Mouse (Mus musculus) limb, embryonic 11.5 days (tissue): ENCODE measurements at regions not wholly inside any gene's neighbourhood (a gene's known extent, or its start where the extent isn't known, plus 50 kb on each side); places are given as distances from the start of the nearest gene placed in this dataset.

Source experiments
- ATAC-seq: fragments of 200-750 bp; cut with Nextera tagmentation; 2 replicates; pipeline ENCODE4 v1.8.0; 2017; ENCODE audit warnings: low read depth; ENCODE audit not compliant: insufficient number of reproducible peaks, low FRiP score, low TSS enrichment
- DNase-seq: peaks from one replicate; pipeline ENCODE4 v3.0.0-alpha.2; 2015; ENCODE audit warnings: low spot score
- H3K27ac ChIP-seq: fragments of 300-500 bp; sonication (generic); replicated peaks from 2 replicates; pipeline ENCODE4 v1.5.1; 2014; ENCODE audit warnings: low read depth, mild to moderate bottlenecking, low read length
- H3K27me3 ChIP-seq: fragments of 300-500 bp; sonication (generic); 2 replicates; pipeline ENCODE4 v1.6.1; 2014; ENCODE audit warnings: mild to moderate bottlenecking, low read length, mixed read lengths; ENCODE audit not compliant: control insufficient read depth, insufficient read depth
- H3K36me3 ChIP-seq: fragments of 300-500 bp; sonication (generic); 2 replicates; pipeline ENCODE4 v1.6.1; 2014; ENCODE audit warnings: mild to moderate bottlenecking, low read length, moderate library complexity, mixed read lengths; ENCODE audit not compliant: control insufficient read depth, insufficient read depth
- H3K4me1 ChIP-seq: fragments of 300-500 bp; sonication (generic); 2 replicates; pipeline ENCODE4 v1.6.1; 2014; ENCODE audit warnings: low read length, mixed read lengths; ENCODE audit not compliant: control insufficient read depth, insufficient read depth
- H3K4me2 ChIP-seq: fragments of 300-500 bp; sonication (generic); 2 replicates; pipeline ENCODE4 v1.6.1; 2014; ENCODE audit warnings: low read depth, mild to moderate bottlenecking, moderate library complexity; ENCODE audit not compliant: severe bottlenecking
- H3K4me3 ChIP-seq: fragments of 300-500 bp; sonication (generic); 2 replicates; pipeline ENCODE4 v1.5.1; 2014; ENCODE audit warnings: low read depth, low read length
- H3K9ac ChIP-seq: fragments of 300-500 bp; sonication (generic); 2 replicates; pipeline ENCODE4 v1.6.1; 2014; ENCODE audit warnings: mild to moderate bottlenecking, low read length
- H3K9me3 ChIP-seq: fragments of 300-500 bp; sonication (generic); 2 replicates; pipeline ENCODE4 v1.6.1; 2016; ENCODE audit warnings: low read length; ENCODE audit not compliant: control insufficient read depth
- WGBS: fragments of 180-500 bp; shearing (Covaris S2); extraction: QIAGEN DNeasy Blood & Tissue Kit; methylation state at CpG from one replicate; pipeline ENCODE4 v1.1.7; 2014; 5-methylcytosine and 5-hydroxymethylcytosine counted together

GRCm38 (mm10) chr2:75758277-75758676 lies 53.8 kb upstream of the Nfe2l2 start:
- no peak for ATAC-seq
- DNase-seq, result no peak
- Histone ChIP-seq H3K9me3 (no peaks in the 10 kb centered on the region), H3K36me3 (no peaks in the 10 kb centered on the region), H3K27me3 (no peaks in the 10 kb centered on the region), H3K27ac (no peak overlapping the region), H3K9ac (no peak overlapping the region), H3K4me1 (peaks cover 7% of the 10 kb centered on the region), H3K4me2 (no peak overlapping the region), H3K4me3 (no peak overlapping the region)
- 84% methylated on average over 6 of the region's 6 CpGs for WGBS

DNA sequence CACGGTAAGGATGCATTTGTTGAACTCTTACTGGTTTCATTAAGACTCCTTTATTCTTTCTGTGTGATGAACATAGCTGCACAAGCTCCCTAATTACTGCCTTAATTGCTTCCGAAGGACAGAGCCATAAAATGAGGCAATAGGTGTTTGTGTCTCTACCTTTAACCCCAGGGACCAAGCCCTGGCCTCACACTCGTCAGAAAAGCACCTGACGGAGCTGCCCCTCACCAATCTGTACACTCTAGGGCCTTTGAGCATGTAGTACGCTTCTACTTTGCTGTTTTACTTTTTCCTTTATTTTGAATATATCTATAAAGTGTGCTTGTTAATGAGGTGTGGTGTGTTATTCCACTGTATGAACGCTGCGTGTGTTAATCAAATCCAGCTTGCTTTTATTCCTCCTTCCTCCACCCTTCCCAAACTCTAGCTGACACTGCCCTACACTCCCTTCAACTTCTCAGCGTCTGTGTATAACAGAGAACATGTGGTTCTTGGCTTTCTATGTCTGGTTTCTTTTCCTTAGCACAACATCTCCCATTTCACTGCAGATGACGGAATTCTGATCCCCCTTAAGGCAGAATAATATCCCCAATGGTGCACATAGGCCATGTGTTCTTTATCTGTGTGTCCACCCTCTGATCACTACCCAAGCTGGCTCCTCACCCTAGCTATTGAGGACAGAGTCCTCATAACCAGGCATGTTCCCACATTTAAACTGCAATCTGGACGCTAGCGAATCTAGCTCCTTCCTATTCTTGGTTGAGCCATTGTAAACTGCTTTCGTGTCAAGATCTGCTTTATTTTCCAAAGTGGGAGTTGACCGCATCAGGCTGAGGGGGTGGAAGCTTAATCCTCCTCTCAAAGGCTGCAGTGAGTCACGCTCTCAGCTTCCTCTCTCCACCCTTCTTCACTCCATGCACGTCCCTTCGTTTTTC lies 52.5 kb upstream of the Nfe2l2 start:
- H3K9me3 ChIP-seq, result no peaks in the 10 kb centered on the region
- H3K27me3 ChIP-seq, result no peaks in the 10 kb centered on the region
- ATAC-seq (peak; percentile 81; the same call in 1 of the 2 replicates), DNase-seq (peak; percentile 29)
- H3K27ac ChIP-seq, result peak overlapping the region; percentile 1; the same call in 1 of the 2 replicates
- H3K4me3 ChIP-seq, result no peak overlapping the region
- H3K36me3 ChIP-seq, result no peaks in the 10 kb centered on the region
- no peak overlapping the region for H3K4me2 ChIP-seq
- H3K4me1 ChIP-seq, result peaks cover 7% of the 10 kb centered on the region
- no peak overlapping the region for H3K9ac ChIP-seq
- WGBS, result 36% methylated on average over 16 of the region's 16 CpGs

DNA sequence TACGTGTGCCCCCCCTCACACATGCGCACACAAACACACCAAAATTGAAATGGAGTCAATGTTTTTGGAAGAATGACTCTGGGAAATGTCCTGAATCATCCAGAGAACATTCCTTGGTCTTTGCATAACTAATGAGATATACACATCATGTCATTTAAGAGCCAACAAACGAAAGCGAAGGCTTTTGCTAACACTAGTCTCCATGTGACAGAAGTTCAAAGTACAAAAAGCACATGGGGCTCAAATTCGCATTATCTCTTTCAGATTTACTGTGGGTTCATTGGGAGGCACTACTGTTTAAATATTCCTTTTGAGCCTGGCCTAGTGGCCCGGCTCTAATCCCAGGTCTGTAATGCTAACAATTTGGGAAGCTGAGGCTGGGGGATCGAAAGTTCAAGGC lies 50.2 kb upstream of the Nfe2l2 start:
- H3K36me3 ChIP-seq, result no peaks in the 10 kb centered on the region
- H3K27ac ChIP-seq, result no peak overlapping the region
- 87% methylated on average over 7 of the region's 7 CpGs for WGBS
- peaks cover 7% of the 10 kb centered on the region for H3K4me1 ChIP-seq
- no peaks in the 10 kb centered on the region for H3K9me3 ChIP-seq
- no peak overlapping the region for H3K4me2 ChIP-seq
- no peak overlapping the region for H3K9ac ChIP-seq
- no peak for ATAC-seq
- H3K27me3 ChIP-seq, result no peaks in the 10 kb centered on the region
- H3K4me3 ChIP-seq, result no peak overlapping the region
- DNase-seq, result no peak
